Mouse (Mus musculus) liver, postnatal 0 days (tissue): Measurements from ENCODE around the gene Sirt1.

Experiments
- CTCF ChIP-seq: sonication (generic); IDR thresholded peaks from 2 replicates; pipeline ENCODE4 v1.5.1; 2016; ENCODE audit warnings: antibody characterized with exemption, low read depth
- EP300 ChIP-seq: IDR thresholded peaks from 2 replicates; pipeline ENCODE4 v1.6.1; 2016; ENCODE audit warnings: antibody characterized with exemption, low read depth, mild to moderate bottlenecking

GRCm38 (mm10) chr10:63402731-63403504 is 21.4 kb upstream of the Sirt1 start:
- TF ChIP-seq CTCF, result no peak
- TF ChIP-seq EP300, result no peak
